Mouse (Mus musculus): ENCODE measurements around the gene Rars.
"Not testable (repeated sequence)": the region's sequence is repeated elsewhere in the genome, so short reads cannot be mapped to it uniquely, and the experiment has no call there.

The Rars gene

DNA sequence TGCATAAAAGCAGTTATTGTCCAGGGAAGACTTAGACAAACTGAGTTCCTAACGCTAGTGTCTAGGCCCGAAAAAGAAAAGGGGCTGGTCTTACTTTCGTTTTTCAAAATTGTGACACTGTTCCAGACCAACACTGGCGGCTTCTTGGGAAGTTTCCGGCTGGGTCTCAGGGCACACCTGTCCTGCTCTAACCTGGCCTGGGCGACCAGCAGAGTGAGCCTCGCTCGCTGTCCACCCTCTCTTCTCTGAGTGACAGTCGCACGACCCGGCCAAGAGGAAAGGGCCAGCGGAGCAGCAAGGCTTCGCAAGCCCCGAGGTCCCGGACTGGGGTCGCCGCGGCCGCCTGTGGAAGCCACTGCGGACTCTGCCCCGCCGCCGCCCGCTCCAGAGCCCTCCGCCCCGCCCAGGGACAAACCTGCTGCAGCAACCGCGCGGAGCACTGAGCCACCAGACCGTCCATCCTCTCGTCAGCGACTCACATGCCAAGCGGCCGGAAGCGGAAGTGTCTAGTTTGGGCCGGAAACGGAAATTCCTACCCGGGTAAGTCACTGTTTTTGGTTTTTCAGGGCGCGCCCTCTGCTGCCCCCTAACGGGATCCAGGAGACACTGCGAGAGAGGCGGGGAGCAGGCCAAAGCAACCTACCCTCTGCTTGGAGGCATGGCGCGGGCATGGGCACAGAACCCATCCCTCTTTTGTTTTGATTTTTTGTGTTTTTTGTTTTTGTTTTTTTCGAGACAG lies at the start of gene Rars:
Rars (minus strand) TSS at position 485 of the 739 bp plus-strand sequence.
- peak; percentile 91 for DNase-seq (ENCODE audit: extremely low spot score)

DNA sequence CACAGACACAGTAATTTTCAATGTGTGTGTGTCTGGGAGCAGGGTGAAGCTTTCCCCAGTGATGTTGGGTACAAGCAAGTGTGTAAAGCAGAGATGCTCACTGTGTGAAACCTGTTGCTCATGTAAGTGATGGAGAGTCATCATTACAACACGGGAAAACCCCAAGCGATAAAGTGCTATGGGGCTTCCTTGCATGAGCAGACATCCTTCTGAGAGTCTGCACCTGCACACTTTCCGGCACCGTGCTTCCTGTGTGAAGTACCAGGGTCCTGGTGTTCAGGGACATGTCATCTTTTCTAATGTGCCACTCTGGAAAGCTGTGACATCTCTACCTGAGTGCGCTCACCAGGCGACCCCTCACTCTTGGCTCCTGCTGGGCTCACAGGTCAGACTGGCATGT lies 48.5 kb upstream of the Rars start:
- no peak for DNase-seq (ENCODE audit: extremely low spot score)

DNA sequence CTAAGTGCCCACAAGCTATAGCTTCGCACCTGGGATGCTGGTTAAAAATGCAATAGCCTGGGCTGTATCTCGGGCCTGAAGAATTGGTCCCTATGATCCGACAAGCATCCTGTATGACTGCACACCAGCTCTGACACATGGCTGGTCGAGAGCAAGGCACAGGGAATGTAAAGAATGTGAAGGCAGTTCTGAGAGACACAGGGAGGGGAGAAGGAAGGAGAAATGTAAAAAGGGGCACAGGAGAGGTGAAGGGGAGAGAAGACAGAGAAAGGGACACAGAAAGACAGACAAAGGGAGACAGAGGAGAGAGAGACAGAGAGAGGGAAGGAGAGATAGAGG lies 44.2 kb upstream of the Rars start:
- no peak for DNase-seq (ENCODE audit: extremely low spot score)

GRCm38 (mm10) chr11:35877651-35878558 lies 43.6 kb upstream of the Rars start:
- DNase-seq (ENCODE audit: extremely low spot score) = no peak

- no peak for DNase-seq (ENCODE audit: extremely low spot score)
These were observed 39.4 kb upstream of the Rars start for GRCm38 (mm10) chr11:35873624-35874244.

DNA sequence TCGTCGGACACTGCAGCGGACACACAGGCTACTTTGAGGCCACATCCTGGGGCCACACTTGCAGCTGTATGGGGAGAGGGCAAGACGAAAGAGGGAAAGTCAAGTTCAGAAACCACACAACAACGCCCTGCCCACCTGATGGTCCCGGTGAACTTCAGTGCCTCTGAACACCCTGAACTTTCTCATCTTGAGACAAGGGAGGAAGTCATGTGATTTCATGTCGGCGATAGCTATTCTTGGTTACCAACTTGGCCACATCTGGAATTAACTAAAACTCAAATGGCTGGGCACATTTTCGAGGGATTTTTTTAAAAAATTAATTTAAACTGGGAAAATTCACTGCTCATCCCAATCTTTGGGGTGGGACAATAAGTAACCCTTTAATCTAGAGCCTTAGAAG lies 36.7 kb upstream of the Rars start:
- DNase-seq (ENCODE audit: extremely low spot score) = no peak

- DNase-seq (ENCODE audit: extremely low spot score) = no peak
These were observed 31.8 kb upstream of the Rars start for GRCm38 (mm10) chr11:35866140-35866539.

- peak; percentile 80 for DNase-seq (ENCODE audit: extremely low spot score)
These were observed 30.8 kb upstream of the Rars start for GRCm38 (mm10) chr11:35864981-35865604.

- DNase-seq (ENCODE audit: extremely low spot score) = no peak
These were observed 29.3 kb upstream of the Rars start for GRCm38 (mm10) chr11:35863653-35864052.

DNA sequence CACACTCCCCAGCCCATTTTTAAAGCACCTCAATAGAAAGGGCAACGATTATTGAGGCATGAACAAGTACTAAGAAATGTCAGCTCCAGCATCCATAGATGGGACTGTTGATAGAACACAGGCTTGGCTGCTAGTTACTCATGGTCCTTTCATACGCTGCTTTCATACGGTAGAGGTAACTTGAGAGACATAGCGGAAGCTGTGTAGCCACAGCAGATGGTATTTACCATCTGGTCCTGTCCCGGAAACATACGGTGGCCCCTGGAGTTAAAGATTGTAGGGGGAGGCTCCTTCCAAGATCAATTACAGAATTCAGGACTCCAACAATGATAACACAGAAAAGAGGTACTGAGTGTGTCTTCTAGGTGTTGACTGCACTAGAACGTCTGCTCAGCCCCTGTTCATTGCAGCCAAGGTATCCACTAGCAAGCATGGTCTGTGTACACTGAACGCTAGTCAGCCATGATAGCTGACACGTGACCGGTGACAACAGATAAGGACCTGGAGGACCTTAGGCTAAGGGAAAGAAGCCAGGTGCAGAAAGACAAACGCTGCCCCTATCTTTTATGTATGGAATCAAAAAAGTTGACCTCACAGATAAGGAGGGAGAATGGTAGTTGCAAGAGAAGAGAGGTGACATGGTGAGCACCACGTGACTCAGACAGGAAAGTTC lies 23.2 kb upstream of the Rars start:
- DNase-seq (ENCODE audit: extremely low spot score) = no peak

- DNase-seq (ENCODE audit: extremely low spot score) = peak; percentile 66
These were observed 22.2 kb upstream of the Rars start for GRCm38 (mm10) chr11:35856359-35857040.

DNA sequence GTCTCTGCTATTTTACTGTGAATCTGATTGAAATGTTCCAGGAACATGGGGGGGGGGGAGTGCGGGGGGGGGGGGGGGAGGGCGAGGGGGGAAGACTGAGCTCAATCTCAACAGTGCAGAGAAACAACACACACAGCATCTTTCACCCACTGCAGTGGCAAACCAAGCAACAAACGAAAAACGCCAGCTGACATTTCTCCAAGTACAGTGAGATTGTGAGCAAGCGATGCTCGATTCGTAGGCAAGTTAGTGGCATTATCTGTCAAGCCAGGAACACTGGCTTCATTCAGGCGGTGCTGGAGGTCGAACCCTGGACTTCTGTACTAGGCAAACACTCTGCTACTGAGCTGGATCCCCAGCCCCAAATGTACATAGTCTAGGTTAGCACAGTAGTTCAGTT lies 21.3 kb upstream of the Rars start:
- no peak for DNase-seq (ENCODE audit: extremely low spot score)

GRCm38 (mm10) chr11:35854941-35855340 lies 20.6 kb upstream of the Rars start:
- no peak for DNase-seq (ENCODE audit: extremely low spot score)

DNA sequence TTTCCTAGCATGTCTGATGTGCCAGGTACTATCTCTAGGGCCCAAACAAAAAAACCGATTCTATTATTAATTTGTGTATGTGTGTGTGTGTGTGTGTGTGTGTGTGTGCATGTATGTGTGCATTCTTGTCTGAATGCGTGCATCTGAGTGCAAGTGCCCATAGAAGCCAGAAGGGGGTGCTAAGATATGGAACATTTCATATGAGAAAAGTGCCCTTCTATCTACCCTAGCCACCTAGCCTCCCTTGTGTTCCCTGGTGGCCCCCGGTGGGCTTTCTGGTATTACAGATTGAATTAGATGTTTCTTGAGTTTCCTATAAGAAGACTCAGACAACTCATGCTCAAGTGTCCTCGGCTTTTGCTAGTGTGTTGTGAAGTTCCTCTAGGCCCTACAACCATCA lies 19.3 kb upstream of the Rars start:
- no peak for DNase-seq (ENCODE audit: extremely low spot score)

GRCm38 (mm10) chr11:35852731-35853130 lies 18.4 kb upstream of the Rars start:
- DNase-seq (ENCODE audit: extremely low spot score) = no peak

DNA sequence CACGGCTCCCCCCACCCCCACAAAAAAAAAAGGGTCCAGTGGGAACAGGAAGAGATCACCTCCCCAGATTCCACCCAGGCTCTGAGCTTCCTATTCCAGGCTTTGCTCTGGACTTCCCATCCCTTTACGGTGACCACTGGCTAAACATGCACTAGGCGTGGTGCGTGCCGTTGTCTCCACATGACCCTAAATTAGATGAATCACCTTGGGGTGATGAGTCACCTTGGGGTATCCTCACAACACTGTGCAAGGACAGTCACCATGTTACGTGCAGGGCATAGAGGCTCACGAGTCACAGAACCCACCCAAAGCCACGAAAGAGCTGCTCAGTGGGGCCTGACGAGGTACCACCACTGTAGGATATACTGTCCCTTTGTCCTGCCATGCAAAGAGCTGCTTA lies 10.0 kb upstream of the Rars start:
- DNase-seq (ENCODE audit: extremely low spot score) = no peak

GRCm38 (mm10) chr11:35842560-35842959 lies 8.3 kb upstream of the Rars start:
- DNase-seq (ENCODE audit: extremely low spot score) = not testable (repeated sequence)

DNA sequence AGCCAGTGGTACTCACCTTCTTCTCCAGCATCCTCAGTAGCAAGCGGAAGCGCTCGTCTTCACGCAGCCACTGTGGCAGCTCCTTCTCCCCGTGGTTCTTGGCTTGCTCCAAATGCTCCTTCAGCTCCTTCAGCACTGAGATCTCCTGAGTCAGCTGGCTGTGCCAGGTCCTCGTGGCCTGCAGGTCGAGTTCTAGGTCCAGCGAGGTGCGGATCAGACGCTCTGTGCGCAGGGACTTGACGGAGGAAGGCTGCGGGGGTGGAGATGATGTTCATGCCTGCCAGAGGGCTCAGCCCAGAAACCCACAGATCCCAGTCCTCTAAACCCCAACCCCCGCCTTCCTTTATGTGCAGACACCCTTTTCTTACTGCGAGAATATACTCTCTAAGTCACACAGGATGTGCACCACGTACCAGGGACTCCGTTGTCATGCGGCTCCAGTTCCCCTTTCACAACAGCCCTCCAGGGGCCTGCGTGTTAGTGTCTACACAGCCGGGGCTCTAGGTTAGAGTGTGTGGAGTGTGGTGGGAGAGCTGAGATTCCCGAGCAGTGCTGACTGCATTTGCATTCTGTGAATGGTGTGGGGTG lies 7.5 kb upstream of the Rars start:
- no peak for DNase-seq (ENCODE audit: extremely low spot score)

DNA sequence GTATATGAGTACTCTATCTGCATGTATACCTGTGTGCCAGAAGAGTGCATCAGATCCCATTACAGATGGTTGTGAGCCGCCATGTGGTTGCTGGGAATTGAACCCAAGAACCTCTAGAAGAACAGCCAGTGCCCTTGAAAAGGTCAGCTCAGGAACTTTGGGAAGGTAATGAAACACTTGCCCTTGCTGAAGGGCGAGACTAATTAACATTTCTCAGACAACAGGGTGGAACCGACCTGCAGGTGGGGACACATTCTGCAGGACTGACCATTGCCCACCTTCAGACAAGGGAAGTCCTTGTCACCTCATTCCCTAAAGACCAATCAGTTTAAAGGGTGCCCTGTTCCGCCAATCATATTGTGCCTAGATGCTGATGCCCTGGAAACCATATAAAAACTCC lies 6.5 kb upstream of the Rars start:
- DNase-seq (ENCODE audit: extremely low spot score) = not testable (repeated sequence)

DNA sequence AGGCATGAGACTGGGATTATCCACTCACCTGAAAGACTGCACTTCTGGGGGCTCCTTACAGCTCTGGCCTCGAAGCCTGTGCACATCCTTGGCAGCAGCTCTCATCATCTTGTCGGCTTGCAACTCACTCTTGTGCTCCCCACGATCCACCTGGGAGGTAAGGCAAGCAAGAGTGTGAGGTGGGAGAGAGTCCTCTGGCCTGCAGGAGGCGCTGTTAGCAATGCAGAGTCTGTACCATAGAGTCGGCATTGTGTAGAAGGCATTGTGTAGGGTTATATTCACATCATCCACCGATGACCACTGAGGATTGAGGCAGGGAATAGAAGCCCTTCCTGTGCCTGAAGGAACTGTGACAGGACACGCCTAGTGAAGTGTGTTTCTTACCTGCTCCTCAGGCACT lies 6.0 kb upstream of the Rars start:
- DNase-seq (ENCODE audit: extremely low spot score) = no peak

Measured in embryo, embryonic 9.5 days (tissue).